Mouse (Mus musculus) urinary bladder, postnatal 4 days (tissue): Measurements from ENCODE around the gene Necab2.

ENCODE experiments used
- DNase-seq, 2 experiments: peaks; one replicate each; pipeline ENCODE4 v3.0.0; 2021 to 2022; ENCODE audit warnings: low spot score in 2 of 2

The Necab2 gene

DNA sequence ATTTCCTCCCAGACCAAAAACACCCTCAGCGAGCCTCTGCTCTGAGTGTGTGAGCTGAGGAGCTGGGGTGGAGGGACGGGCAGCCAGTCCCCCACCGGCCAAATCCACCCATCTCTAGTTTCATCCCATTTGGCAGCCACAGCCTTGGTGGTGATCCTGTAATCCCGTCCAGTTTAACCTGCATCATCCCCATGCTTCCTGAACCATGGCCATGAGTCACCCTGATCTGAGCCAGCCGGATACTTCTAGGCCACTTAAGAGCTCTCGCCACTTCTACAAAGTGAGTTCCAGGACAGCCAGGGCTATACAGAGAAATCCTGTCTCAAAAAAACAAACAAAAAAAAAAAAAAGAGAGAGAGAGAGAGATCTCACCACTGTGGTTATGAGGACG is 18.2 kb upstream of the Necab2 start:
- DNase-seq: no peak

- no peak for DNase-seq
These were observed 17.7 kb upstream of the Necab2 start for GRCm38 (mm10) chr8:119428766-119429327.

DNA sequence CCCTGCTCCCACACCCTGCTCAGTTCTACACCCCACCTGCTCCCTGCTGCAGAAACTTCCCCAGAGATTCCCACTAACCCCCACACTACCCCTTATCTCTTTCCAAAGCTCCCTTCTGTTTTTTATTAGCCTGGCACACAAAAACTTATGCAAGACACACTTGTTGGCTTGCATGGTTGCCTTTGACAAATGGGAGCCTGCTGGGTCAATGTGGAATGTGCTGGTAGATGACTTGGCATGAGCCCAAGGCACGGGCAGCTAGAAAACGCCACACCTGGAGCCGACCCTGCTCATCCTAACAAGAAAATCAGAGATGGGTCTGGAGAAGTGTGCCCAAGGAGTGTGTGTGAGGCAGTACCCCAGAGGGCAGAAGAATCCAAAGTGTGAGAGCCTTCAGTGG is 17.0 kb upstream of the Necab2 start:
- no peak for DNase-seq

DNA sequence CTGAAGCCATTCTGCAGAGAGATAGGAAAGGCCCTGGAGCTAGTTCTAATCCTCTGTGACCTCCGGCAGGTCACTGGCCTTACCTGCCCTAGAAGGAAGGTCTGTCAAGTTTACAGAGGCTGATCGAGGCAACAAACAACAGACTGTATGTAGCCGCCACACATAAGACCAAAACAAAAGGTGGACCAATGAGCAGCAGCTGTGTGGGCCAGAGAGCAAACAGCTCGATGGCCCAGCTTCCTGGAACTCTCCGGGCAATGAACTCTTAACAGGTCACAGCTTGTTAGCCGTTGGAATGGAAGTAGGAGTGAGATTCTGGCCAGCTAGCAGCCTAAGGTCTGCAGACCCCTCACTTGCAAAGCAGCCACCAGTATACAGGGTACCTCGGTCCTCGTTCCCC is 16.3 kb upstream of the Necab2 start:
- DNase-seq: no peak

- no peak for DNase-seq
These were observed 15.8 kb upstream of the Necab2 start for GRCm38 (mm10) chr8:119430690-119431089.

DNA sequence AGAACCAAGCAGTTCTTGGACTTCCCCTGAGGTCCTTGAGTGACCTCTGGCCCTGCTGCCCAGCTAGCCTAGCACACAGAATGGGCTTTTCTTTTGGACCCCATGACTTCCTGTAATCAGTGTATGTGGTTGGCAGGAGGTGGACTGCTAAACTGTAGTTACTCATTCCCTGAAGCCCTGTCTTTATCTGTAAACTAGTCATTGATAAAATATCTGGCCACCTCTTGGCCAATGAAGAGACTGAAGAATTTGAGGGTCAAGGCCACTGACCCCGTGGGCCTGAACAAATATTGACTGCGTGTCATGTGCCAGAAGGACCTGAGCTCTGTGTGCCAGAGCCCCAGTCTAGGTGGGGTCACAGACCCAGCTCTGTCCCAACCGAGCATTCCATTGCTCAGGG is 14.1 kb upstream of the Necab2 start:
- DNase-seq: no peak

DNA sequence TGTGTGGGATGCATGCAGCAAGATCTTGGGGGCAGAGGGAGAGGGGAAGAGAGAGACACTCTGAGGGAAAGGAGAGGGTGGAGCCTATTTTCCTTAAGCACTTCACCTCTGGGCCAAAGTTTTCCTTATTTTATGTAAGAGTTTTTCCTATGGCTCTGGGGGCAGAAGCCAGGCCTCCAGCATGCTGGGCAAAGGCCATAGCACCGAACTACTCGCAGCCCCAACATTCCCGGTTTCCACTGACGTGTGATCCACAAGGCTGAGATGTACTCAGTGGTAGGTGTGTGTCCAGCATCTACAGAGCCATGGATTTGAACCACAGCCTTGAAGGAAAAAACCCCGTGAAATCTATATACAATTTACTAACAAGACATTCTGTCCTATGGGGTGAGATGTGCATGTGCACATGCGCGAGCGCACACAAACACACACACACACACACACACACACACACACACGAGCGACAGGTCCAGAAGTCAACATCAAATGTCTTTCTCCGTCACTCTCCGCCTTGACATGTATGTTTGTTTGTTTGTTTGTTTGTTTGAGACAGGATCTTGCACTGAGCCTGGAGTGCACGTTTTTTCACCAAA is 12.8 kb upstream of the Necab2 start, which contains the start of gene Osgin1:
TSS of gene Osgin1 (plus strand) at position 543 of the 593 bp plus-strand sequence.
- no peak for DNase-seq

DNA sequence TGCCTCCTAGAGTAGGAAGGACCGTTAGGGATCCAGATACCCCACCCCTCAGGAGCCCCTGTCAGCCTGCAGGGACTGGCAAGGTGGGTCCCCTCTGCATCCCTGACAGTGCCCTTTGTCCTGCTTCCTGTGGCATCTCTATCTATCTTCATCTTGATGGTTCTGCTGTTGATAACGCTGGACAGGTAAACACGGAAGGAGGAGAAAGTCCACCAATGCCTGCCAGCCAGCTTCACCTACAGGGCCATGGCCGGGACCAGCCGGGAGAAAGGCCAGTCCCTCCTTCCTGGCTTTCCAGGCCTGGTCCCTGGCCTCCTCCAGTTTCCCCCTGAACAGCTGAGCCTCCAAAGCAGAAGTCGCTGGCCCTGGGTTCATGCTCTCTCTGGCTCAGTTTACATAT is 11.9 kb upstream of the Necab2 start:
- DNase-seq: no peak

DNA sequence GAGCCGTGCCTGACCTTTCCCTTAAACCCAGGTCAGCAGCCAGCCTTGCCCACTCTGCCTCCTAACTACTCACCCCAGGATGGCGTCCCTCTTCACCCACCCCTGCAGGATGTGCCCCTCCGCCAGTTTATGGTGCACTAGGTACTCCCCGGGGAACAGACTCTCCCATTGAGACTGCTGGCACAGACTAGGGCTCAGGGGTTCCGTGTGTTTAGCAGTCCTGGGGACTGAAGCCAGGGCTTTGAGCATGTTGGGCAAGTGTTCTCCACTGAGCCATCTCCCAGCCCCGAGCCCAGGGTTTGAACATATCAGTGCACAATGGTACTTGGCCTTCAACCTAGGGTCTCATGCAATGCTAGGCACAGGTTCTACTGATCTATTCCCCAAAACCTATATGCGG is 11.0 kb upstream of the Necab2 start:
- DNase-seq: no peak

- no peak for DNase-seq
These were observed 10.2 kb upstream of the Necab2 start for GRCm38 (mm10) chr8:119436331-119436730.

GRCm38 (mm10) chr8:119436933-119437332 is 9.6 kb upstream of the Necab2 start:
- DNase-seq: peak; percentile 77 to 78

DNA sequence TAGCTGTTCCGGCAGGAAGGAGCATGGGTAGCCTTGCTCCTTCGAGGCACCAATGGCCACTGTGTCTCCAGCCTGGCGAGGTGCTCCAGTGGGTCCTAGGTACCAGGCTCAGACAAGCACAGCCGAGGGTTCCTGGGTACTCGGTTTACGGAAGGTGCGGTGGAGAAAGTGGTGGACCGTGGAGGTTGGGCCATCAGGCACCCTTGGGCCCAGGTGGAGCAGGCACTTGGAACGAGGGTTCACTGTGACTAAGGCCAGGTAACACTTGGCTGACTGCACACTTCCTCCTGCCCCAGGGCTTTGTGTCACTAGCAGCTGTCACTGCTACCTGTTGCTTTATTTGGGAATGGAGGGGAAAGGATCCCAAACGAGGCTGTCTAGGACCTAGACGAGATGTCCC is 9.0 kb upstream of the Necab2 start:
- no peak for DNase-seq

GRCm38 (mm10) chr8:119438876-119439275 is 7.6 kb upstream of the Necab2 start:
- no peak for DNase-seq

GRCm38 (mm10) chr8:119439424-119439823 is 7.1 kb upstream of the Necab2 start:
- DNase-seq: no peak

DNA sequence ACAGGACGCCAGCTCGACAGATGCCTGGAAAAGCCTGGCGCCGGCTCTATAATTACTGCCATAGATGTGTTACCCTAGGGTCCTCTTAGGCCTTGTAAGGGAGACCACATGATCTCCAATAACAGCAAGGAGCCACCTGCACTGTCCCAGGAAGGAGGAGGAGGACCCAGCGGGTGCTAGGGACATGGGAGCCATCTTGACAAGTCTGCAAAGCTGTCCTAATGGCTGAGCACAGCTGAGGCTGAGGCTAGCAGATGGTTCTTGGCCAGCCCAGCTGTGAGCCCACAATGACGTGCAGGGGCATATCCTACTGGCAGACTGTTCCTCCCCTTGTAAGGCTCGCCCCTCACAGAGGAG is 6.6 kb upstream of the Necab2 start:
- DNase-seq: no peak

DNA sequence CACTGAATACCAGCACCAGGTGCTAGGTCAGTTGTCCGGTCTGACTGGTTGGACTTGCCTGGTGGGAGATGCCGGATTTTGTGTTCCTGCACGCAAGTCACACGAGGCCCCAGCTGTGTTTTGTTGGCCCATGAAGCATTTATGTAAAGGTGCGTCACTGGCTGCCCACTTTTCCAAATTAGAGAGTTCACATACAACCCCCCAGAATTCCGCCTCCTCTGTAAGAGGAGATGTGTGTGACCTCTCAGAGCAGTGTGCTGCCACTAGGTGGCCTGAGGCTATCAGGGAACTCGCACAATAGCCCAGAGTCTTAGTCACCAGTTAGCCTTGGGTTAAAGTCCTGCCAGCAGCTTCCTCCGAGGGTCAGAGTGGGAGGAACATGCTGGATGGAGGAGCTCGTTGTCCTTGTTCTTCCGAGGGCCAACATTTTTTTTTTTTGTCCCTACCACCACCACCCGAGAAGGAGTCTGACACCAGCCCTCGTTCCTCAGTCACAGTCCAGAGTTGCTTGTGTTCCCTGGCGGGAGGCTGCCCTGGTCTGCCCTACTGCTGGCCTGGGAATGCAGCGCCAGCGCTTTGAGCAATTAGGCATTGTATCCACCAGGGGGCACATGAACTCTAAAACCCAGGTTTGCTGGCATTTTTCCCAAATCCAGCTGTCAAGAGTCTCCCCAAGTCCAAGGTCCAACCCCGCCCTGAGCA is 6.1 kb upstream of the Necab2 start:
- peak in 1 of 2 experiments; percentile 74 for DNase-seq

GRCm38 (mm10) chr8:119440952-119441270 is 5.6 kb upstream of the Necab2 start:
- no peak for DNase-seq

DNA sequence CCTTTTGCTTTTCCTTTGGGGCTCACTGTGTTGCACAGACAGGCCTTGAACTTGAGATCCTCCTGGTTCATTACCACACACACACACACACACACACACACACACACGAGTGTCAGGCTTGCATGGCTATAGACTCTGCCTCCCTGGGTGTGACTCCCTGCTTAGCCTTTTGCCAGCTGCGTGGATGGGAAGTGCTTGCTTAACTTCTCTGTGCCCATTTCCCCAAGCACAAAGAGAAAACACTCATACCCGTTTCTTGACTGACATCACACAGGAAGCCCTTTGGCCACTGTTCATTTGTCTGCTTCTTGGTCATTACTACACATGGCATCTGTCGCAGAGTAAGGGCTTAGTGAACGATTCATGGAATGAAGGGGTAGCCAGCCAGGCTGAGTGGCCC is 4.5 kb upstream of the Necab2 start:
- DNase-seq: no peak

DNA sequence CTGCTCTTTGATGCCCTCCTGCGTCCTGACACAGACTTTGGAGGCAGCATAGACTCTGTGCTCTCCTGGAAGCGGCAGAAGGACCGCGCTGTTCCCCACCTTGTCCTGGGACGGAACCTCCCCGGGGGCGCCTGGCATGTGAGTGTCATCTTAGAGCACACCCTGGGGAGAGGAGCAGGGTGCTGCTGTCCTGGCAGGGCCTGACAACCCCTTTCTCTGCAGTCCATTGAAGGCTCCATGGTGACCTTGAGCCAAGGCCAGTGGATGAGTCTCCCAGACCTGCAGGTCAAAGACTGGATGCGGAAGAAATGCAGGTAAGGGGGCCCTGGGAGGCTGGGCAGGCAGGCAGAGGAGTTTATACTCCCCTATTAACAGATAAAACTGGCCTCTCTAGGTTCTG is 3.5 kb upstream of the Necab2 start:
- DNase-seq: no peak

DNA sequence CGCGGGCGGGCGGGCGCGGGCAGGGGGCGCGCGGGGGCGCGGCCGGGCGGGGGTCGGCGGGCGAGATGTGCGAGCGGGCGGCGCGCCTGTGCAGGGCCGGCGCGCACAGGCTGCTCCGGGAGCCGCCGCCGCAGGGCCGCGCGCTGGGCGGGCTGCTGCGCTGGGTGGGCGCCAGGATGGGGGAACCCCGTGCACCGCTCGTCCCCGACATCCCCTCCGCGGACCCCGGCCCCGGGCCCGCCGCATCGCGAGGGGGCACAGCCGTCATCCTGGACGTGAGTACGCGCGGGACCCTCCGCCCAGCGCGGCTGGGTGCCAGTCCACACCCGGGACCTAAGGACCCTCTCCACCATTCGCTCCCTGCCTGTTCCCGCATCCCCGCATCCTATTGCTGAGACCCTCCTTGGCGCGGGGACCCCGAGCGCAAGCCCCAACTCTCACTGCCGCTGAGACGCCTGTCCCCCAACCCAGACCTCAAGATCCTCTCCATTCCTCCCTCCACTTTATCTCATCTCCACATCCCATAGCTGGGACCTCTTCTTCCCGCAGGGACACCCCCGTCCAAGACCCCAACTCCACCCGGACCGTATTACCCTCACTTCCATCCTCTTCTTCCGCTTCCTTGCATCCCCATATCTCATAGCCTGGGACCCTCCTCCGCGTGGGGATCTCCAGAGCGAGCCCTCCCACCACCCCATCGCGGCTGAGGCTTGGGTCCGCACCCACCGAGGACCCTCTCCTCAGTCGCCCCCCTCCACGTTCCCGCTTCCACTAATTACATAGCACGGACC is 666 bp downstream of the Necab2 start:
- no peak for DNase-seq

GRCm38 (mm10) chr8:119447781-119448170 is 1.3 kb downstream of the Necab2 start:
- no peak for DNase-seq

GRCm38 (mm10) chr8:119449627-119450026 is 3.1 kb downstream of the Necab2 start:
- no peak for DNase-seq

DNA sequence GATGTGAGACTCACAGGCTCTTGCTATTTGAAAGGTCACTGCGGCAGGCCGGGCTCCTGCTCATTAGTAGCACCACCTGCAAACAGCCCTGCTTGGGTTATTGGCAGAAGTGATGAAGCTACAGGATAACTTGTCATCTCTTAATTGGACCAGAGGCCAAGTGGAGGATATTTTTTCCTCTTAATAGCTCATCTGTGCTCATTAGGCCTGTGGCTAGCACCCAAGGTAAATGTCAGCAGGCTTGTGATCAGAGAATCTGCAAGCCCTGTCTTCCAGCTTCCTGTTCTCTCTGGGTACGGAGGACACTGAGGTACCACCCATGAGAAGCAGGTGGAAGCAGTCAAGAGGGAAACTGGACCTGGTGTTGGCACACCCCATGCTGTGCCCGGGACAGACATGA is 4.6 kb downstream of the Necab2 start:
- DNase-seq: no peak
